Mouse (Mus musculus) C2C12 (cell line): ENCODE measurements at regions not wholly inside any gene's neighbourhood (a gene's known extent, or its start where the extent isn't known, plus 50 kb on each side); places are given as distances from the start of the nearest gene placed in this dataset.

ENCODE experiments used
- H3K27me3 ChIP-seq: one replicate; pipeline ENCODE4 v1.6.1; 2011; ENCODE audit not compliant: control insufficient read depth, insufficient read depth, insufficient read length
- H3K36me3 ChIP-seq: one replicate; pipeline ENCODE4 v1.6.1; 2011; ENCODE audit not compliant: control insufficient read depth, insufficient read depth
- H3K4me3 ChIP-seq: one replicate; pipeline ENCODE4 v1.5.1; 2011; ENCODE audit warnings: mild to moderate bottlenecking, control low read depth; ENCODE audit not compliant: poor library complexity, insufficient read depth, severe bottlenecking
- H3K79me2 ChIP-seq: one replicate; pipeline ENCODE4 v1.6.1; 2011; ENCODE audit not compliant: control insufficient read depth, insufficient read depth
- H3K79me3 ChIP-seq: one replicate; pipeline ENCODE4 v1.6.1; 2011; ENCODE audit warnings: low read depth, control low read depth
- H3ac ChIP-seq: one replicate; pipeline ENCODE3; 2011; ENCODE audit warnings: low read depth; ENCODE audit not compliant: control insufficient read depth, insufficient read length
- CEBPB ChIP-seq: IDR thresholded peaks from one replicate; pipeline ENCODE4 v1.6.1; 2011; ENCODE audit warnings: low read depth, mild to moderate bottlenecking, control low read depth, moderate library complexity
- CTCF ChIP-seq: IDR thresholded peaks from one replicate; pipeline ENCODE4 v1.5.1; 2011; ENCODE audit not compliant: control insufficient read depth, insufficient read depth, insufficient read length
- FOSL1 ChIP-seq: IDR thresholded peaks from one replicate; pipeline ENCODE4 v1.8.0; 2011; ENCODE audit warnings: mild to moderate bottlenecking, low read length; ENCODE audit not compliant: poor library complexity, insufficient read depth, severe bottlenecking
- MAX ChIP-seq: IDR thresholded peaks from one replicate; pipeline ENCODE4 v1.6.1; 2011; ENCODE audit warnings: mild to moderate bottlenecking, control low read depth
- MYOD1 ChIP-seq: IDR thresholded peaks from one replicate; pipeline ENCODE4 v1.6.1; 2011; ENCODE audit warnings: low read depth; ENCODE audit not compliant: control insufficient read depth, insufficient read length
- MYOG ChIP-seq: IDR thresholded peaks from one replicate; pipeline ENCODE4 v1.6.1; 2011; ENCODE audit not compliant: control insufficient read depth, insufficient read length; ENCODE audit errors: extremely low read depth
- USF1 ChIP-seq: IDR thresholded peaks from one replicate; pipeline ENCODE4 v1.6.1; 2011; ENCODE audit warnings: low read depth, mild to moderate bottlenecking, control low read depth, moderate library complexity

DNA sequence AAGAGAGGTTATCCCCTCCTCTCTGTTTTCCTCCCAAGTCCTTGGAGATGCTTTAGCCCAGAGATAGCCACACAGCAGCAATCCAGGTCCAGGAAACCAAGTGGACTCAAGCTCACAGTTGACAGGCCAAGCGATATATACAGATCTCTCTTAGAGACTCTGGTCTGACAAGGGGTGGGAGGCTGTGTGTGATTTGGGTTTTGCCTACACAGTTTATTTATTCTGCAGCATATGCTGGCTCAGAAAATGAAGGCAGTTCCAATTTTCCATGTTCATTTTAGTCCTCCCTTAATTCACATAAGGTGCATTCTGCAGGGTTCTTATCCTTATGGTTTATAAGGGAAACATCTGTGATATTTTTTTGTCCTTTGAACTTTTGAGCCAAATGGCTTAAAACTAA is 595.0 kb upstream of the Apob start:
- Histone ChIP-seq H3K4me3 (no peak overlapping the region), H3K79me3 (no peaks in the 10 kb centered on the region), H3ac (no peak overlapping the region), H3K27me3 (no peaks in the 10 kb centered on the region), H3K36me3 (no peaks in the 10 kb centered on the region), H3K79me2 (no peaks in the 10 kb centered on the region)
- TF ChIP-seq FOSL1 = no peak
- no peak for TF ChIP-seq MYOD1
- TF ChIP-seq MYOG = no peak
- TF ChIP-seq USF1 = no peak
- TF ChIP-seq CEBPB = no peak
- TF ChIP-seq MAX = no peak
- TF ChIP-seq CTCF = no peak

- H3K79me3 ChIP-seq = no peaks in the 10 kb centered on the region
- H3ac ChIP-seq = no peak overlapping the region
- no peaks in the 10 kb centered on the region for H3K36me3 ChIP-seq
- TF ChIP-seq MYOG (no peak), MAX (no peak), CTCF (no peak), CEBPB (no peak)
- no peaks in the 10 kb centered on the region for H3K79me2 ChIP-seq
- H3K4me3 ChIP-seq = no peak overlapping the region
- no peaks in the 10 kb centered on the region for H3K27me3 ChIP-seq
Measured at GRCm38 (mm10) chr12:7403800-7404199, 573.6 kb upstream of the Apob start.

DNA sequence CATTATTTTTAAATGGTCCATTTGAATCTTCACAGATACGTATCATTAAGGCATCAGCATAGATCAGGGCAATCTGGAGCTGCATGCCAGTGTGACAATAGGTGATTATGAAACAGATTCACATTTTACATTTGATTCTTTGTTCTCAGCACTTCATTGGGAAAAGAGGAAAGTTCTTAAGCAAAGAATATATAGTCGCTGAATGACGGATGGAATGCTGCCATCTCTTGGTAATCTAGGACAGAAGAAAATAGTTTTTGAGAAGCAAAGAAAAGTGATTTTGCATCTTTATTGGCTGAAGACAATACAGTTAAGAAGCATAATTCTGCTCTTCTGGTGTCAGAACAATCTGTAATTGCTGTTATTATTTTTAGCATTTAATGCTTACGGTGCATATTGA is 565.6 kb upstream of the Apob start:
- H3K27me3 ChIP-seq = no peaks in the 10 kb centered on the region
- no peaks in the 10 kb centered on the region for H3K36me3 ChIP-seq
- no peak overlapping the region for H3ac ChIP-seq
- no peak overlapping the region for H3K4me3 ChIP-seq
- no peaks in the 10 kb centered on the region for H3K79me3 ChIP-seq
- H3K79me2 ChIP-seq = no peaks in the 10 kb centered on the region
- TF ChIP-seq FOSL1 (no peak), MYOG (no peak), MAX (no peak), CTCF (no peak), USF1 (no peak), MYOD1 (no peak), CEBPB (no peak)

GRCm38 (mm10) chr12:7420276-7420675 is 557.2 kb upstream of the Apob start:
- Histone ChIP-seq H3K79me2 (no peaks in the 10 kb centered on the region), H3K4me3 (no peak overlapping the region), H3ac (no peak overlapping the region), H3K79me3 (no peaks in the 10 kb centered on the region), H3K27me3 (no peaks in the 10 kb centered on the region), H3K36me3 (no peaks in the 10 kb centered on the region)
- no peak for TF ChIP-seq MAX
- TF ChIP-seq FOSL1 = no peak
- no peak for TF ChIP-seq MYOG
- TF ChIP-seq USF1 = no peak
- no peak for TF ChIP-seq MYOD1
- no peak for TF ChIP-seq CEBPB

DNA sequence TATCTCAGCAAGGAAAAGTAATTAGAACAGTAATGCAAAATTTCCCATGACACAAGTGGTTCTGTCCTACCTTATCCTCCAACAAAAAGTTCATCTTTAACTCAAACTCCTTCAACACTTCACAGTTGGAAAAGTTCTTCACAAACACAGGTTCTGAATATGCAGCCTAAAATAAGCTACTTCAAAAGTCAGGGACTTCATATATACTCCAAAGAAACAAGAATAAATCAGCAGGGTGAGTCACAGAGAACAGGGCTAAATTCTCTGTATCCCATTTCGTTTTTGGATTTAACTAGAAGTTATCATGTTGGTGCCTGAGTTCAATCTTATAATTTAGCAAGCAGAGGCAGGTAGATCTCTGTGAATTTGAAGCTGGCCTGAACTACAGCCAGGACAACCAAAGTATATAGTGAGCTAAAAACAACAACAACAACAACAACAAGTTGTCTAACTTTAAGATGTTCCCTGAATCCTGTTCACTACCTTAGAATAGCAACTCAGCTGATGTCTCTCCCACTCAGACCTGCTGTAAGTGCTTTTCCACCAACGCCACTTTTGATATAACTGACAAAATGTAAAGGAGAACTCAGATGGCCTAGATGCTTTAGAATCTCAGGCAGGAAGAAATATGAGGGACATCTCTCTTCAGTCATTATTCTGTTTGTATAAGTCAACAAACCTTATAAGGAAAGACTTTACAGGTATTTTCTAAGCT is 555.5 kb upstream of the Apob start:
- no peaks in the 10 kb centered on the region for H3K79me2 ChIP-seq
- H3K4me3 ChIP-seq = no peak overlapping the region
- no peaks in the 10 kb centered on the region for H3K27me3 ChIP-seq
- no peaks in the 10 kb centered on the region for H3K79me3 ChIP-seq
- no peaks in the 10 kb centered on the region for H3K36me3 ChIP-seq
- H3ac ChIP-seq = no peak overlapping the region
- TF ChIP-seq MAX (no peak), MYOG (no peak), MYOD1 (no peak), CTCF (no peak), CEBPB (no peak), FOSL1 (no peak), USF1 (no peak)

GRCm38 (mm10) chr12:7430981-7431380 is 546.5 kb upstream of the Apob start:
- H3K27me3 ChIP-seq = no peaks in the 10 kb centered on the region
- no peaks in the 10 kb centered on the region for H3K79me3 ChIP-seq
- no peaks in the 10 kb centered on the region for H3K36me3 ChIP-seq
- TF ChIP-seq USF1 (no peak), CTCF (no peak), MYOG (no peak), CEBPB (no peak), MAX (no peak), MYOD1 (no peak), FOSL1 (no peak)
- no peak overlapping the region for H3ac ChIP-seq
- no peaks in the 10 kb centered on the region for H3K79me2 ChIP-seq
- H3K4me3 ChIP-seq = no peak overlapping the region
